Mouse (Mus musculus) urinary bladder, postnatal 25 days (tissue): ENCODE measurements around the gene Grm1.

Experiments
- DNase-seq: peaks from one replicate; pipeline ENCODE4 v3.0.0; 2022; ENCODE audit warnings: low spot score

The Grm1 gene

DNA sequence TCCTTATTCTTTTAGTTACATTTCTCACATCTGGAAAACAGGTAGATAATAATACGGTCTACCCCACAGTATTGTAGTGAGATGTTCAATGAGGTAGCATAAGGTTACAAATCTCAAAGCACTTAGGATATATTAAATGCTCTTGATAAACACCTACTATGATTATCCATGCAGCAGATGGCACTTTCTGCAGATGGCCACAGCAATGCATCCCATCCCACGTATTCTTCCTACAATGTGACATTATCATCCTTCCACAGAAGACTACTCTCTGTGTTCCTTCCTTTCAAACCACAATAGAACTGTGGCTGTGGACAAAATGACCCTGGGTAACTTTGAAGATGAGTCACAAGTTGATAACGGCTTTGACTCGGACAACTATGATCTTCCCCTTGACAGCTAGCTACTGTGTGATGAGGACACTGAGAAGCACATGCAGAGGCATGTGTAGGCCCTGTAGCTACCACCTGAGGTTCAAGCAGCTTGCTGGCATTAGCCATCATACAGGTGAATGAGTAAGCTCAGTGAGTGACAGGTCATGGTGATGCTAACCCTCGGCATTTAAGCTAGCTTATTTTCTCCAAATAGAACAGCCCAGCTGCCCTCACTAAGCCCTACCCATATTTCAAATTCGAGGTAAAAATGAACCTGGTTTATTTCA, 117.5 kb downstream of the Grm1 start:
- no peak for DNase-seq

DNA sequence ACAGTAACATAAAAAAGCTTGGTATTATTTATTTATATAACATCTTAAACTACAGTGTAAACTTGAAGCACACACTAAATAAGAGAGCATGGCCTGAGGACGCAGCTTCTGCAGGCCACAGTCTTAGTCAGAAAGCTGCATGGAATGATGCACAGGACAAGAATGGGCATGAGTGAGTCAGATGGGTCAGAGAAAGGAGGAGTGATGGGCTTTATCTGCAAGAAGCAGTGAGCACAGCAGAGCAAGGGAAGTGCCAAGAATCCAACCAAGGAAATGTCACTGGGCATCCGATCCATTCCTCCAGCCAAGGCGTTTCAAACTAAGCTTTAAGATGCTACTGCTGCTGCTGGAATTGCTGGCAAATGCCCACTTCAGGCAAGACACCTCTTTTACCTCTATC, 131.6 kb downstream of the Grm1 start:
- DNase-seq = no peak

- no peak for DNase-seq
These were observed 133.0 kb downstream of the Grm1 start for GRCm38 (mm10) chr10:10949172-10949571.

GRCm38 (mm10) chr10:10947531-10947930, 134.6 kb downstream of the Grm1 start:
- DNase-seq = no peak

DNA sequence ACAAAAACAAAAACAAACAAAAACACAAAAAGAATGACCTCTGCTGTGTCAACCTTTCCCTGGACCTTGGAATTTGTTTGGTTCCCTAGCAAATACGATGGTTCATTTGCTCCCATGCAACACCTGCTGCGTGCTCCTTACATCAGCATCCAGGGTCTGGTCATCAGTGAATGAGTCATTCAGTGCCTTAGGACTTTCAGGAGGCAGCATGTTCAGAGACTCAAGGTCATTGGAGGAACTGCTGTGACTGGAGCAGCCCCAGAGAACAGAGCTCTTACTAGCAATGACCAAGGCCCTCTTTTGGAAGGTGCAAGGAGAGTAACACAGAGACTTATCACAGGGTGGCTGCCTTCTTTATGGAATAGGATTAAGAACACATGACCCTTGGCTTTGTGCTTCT, 138.2 kb downstream of the Grm1 start:
- DNase-seq = no peak

GRCm38 (mm10) chr10:10942248-10942647, 139.9 kb downstream of the Grm1 start:
- DNase-seq = no peak

DNA sequence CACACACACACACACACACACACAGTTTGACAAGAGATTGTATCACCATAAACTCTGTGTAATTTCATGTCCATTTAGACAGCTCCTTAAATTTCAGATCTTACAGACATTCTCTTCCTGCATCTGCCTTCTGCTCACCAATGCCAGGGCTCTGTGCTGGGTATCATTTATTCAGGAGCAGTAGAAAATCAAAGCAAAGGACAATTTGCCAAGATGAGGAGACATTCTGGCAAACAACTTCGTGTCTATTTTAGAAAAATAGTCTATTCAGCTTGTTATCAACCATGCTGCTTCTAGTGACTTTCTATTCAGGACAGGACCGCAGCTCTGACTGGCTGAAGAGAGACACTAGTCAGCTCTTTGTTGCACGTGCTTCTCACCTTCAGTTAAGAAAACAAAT, 146.3 kb downstream of the Grm1 start:
- DNase-seq = no peak

DNA sequence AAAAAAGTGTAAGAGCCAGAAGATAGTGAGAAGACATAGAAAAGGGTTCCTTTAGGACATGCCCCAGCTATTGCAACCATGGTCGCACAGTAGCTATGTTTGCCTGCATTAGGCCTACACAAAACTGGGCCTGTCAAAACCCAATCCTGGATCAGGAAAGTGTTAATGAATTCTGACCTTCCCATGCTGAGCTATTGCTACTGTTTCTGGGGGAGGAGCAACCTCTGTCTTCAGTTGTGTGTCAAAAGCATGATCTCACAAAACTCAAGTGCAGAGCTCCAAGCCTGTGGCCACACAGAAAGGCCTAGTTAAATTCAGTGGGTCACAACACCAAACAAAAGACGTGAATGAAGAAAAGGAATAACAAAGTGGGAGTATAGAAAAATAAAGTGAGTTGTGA, 152.5 kb downstream of the Grm1 start:
- no peak for DNase-seq

DNA sequence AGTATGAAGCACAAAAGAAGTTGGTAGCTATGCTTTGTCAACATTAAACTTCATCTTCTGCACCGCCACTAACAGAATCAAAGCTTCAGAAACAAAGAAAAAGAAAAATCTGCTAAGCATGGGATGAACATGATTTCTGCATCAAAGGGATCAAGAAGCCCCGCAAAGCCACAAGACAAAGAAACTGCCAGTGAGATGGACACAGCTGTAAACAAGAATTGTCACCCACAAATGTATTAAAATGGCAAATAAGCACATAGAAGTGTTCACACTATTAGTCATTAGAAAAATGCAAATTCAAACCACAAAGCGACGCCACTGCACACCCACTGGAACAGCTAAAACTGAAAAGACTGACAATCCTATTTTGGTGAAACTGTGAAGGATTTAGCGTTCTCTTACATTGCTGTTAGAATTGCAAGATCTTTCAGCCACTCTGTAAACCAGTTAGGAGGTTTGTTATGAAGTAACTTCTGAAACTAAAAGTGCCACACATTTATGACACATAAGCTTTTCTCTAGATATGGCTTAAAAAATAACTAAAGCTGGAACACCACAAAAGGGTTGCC, 153.3 kb downstream of the Grm1 start:
- DNase-seq = no peak

DNA sequence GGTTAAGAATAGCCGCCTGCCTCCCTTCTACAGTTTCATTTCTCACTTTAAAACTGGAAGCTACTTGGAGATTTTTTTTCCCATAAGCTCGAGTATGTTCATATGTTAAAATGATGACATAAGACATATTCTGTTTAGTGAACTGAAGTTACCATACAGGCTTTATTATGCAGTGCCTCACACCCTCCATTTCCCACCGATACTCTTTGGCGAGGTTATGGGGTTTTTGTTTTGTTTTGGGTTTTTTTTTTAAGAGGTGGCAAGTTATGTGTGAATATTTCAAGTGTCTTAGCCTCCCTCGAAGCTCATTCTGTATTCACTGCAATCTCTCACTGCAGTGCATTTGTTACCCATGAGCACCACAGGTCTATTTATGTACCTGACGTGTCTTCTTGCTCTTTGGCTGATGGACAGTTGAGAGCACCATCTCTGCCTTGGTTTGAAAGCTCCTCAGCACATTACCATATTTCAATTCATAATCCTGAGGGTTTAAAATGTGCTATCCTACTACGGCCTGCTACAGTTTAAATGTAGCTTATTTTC, 164.2 kb downstream of the Grm1 start:
- DNase-seq = no peak

DNA sequence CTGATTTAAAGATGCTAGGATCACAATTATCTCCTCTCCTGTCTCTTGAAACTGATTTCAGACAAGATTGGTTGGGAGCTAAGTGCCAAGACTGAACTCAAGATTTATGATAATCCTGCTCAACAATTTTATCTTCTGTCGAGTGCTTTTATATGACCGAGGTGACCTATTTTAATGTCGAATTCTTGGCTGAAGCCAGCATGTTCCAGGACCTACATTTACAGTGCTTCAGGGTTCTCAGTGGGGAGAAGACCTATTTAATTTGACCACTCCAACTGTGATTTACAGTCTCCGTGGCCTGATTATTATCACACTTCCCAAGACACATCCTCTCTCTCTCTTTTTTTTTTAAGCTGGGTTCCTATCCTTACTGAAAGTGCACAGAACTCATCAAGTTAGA, 168.5 kb downstream of the Grm1 start:
- no peak for DNase-seq

DNA sequence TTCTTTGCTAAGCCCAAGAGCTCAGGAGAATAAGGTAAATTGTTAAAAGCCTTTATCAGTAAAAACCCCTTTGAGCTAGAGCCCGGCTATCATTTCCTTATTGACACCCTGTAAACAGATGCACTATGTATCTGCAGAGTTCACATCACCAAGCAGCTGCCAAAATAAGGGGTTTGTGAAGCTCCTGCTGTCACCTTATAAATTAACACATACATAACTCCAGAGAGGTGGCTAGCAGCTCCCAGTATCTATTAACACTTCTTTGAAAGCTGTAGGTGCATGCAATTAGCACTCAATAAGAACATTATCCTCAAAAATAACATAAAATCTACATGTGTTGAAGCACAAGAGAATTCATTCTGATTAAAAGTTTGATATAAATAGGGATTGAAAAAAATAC, 191.9 kb downstream of the Grm1 start:
- DNase-seq = no peak

GRCm38 (mm10) chr10:10888521-10888920, 193.6 kb downstream of the Grm1 start:
- DNase-seq = no peak

- DNase-seq = no peak
These were observed 197.2 kb downstream of the Grm1 start for GRCm38 (mm10) chr10:10884992-10885391.

DNA sequence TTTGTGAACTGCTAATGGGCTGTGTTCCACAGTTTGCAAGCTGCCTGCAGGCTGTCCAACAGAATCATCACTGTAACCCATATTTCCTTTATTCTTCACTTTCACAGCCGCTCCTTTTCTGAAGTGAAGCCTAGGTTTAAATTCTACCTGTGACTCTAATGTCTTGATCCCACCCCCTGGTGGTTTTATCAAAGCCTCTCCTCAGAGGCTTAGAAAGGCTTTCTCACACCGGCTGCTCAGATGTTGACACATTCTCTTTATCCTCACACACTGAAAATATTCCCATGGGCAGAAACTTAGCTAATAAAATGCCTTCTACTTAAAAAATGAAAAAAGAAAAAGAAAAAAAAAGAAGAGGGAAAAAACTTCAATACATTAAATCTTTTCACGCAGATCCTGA, 210.0 kb downstream of the Grm1 start:
- DNase-seq = no peak

DNA sequence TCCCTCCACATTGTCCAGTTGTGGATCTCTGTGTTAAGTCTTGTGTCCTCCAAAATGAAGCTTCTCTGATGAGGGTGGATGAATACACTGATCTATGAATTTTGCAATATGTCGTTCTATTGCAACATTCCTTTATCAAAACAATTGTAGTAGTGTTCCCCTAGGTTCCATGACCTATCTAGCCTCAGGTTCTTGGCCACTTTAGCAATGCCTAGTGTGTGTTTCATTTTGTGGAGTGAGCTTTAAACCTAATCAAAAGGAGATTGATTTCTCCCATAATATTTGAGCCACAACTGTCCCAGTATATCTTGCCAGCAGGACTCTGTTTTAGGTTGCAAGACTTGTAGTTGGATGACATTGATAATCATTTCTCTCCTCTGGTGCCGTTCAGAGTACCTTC, 211.9 kb downstream of the Grm1 start:
- DNase-seq = no peak

GRCm38 (mm10) chr10:10866278-10866677, 215.9 kb downstream of the Grm1 start:
- DNase-seq = no peak

DNA sequence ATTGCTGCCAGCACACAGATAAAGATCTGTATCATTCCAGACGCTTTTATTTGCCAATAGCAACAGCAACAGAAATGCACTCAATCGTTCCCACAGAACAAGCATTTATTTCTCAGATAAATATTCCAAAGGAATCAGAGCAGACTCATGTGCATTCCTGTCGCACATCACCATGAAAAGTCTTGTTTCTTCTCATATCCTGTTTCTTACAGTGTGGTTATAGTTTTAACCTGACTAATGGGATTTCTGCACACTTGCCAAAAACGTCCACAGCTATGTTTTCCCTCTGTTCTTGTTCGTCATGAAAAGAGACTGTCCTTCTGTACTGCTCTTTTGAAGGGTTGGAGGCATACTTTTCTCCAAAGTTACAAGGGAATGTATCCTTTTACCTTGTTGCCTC, 217.4 kb downstream of the Grm1 start:
- no peak for DNase-seq

DNA sequence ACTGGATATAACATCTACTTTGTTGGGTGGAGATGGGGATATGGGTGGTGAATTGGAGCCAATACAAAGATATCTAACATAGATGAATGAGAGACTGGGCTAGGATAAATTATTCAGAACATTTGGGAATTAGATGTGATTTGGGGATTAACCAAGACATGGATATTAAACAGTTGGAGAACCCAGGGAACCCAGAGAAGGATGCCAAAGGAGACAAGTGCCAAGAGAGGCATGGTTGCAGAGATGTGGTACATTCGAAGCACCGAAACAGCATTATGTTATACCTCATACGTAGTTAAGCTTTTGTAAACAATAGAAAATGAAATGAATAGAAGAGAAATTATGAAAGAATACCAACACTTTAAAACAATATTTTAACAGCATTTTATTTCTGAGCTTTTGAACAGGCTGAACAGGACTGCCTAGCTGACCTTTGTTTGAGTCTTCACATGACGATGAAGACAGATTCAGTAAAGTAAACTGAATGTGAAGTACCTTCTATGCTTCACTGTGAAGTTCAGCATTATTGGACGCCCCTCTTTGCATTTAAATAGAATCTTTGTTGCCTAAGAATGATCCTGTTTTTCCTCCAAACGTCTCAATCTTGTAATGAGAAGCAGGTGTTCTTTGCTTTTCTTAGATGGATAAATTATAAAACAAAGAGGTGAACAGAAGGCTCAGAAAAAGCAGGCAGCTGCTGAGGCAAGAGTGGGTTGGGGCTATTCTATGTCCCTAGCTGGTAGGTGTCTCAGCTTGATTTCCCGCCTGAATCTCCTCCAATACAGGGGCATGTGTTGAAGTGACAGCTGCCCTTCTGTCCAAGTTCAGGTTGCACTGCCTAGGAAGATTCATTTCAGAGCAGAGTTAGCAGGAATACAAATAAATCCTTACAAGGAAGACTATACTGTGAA, 234.5 kb downstream of the Grm1 start:
- no peak for DNase-seq

DNA sequence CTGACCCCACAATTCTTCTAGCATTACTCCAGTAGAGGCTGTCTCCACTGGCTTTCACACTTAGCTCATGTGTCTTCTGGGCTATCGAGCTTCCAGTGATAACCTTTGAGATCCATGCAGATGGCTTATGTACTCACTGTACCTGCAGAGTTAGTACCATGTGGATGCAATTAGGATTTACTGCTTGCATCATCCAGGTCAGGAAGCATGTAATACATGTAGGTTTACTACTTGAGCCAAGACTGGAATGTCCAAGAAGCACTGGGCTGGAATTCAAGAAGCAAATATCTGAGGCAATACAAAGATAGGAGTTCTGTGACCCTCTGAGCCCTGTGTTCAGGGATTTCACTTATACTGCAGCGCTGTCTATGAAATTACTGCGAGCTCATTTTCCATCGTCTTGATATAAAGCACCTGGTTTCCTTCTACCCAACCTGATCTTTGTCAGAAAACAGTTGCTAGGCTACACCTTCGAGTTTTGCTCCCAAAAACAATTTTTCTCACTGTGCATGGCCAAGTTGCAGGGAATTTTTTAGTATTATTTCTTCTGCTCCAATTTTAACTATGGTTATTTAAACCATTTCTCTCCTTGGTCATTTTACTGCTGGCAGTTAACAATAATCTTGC, 237.0 kb downstream of the Grm1 start:
- DNase-seq = no peak

- no peak for DNase-seq
These were observed 246.8 kb downstream of the Grm1 start for GRCm38 (mm10) chr10:10835406-10835805.

DNA sequence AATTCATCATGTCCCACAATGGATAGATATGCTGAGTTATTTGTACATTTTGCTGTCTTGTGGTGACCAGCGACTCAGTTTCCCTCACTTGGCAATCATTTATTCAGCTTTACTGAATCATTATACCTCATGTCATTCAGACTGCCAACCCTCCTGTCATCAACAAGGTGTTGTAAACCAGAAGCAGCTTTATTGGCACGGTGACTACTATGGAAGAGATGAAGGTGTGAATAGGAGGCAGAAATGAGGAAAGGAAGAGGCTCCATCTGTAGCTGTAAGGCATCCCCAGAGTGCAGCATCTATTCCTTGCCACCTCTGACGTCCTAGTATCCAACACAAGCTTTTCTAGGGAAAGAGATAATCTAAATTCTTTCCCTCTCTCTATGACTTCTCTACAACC, 247.3 kb downstream of the Grm1 start:
- no peak for DNase-seq

DNA sequence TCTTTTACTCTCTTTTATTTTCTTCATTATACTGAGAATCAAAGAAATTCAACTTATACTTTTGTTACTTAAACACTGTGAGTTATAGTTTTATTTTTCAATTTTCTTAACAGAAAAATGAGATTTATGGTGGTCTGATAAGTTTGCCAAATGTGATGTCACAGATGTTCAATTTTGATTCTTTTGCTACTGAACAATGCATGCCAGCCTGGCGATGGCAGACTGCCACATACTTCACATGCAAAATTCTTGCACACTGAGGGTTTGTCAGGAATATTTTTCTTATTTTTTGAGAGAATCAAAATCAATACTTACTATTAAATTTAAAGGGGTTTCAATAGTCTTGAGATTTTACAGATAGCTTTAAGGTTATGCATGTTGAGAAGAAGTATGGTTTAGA, 251.0 kb downstream of the Grm1 start:
- DNase-seq = no peak
